Mouse (Mus musculus): ENCODE measurements around the gene U2af1l4. TPM values are rescaled to one million over a fixed set of nuclear protein-coding genes. Genes with fewer than 3 reads are reported as not detected.

U2af1l4 gene
- 83.1 and 88.4 TPM in 2 replicates for polyA plus RNA-seq (2016; fragmentation: Nextera tagmentation; extraction: Ambion mirVana)

DNA sequence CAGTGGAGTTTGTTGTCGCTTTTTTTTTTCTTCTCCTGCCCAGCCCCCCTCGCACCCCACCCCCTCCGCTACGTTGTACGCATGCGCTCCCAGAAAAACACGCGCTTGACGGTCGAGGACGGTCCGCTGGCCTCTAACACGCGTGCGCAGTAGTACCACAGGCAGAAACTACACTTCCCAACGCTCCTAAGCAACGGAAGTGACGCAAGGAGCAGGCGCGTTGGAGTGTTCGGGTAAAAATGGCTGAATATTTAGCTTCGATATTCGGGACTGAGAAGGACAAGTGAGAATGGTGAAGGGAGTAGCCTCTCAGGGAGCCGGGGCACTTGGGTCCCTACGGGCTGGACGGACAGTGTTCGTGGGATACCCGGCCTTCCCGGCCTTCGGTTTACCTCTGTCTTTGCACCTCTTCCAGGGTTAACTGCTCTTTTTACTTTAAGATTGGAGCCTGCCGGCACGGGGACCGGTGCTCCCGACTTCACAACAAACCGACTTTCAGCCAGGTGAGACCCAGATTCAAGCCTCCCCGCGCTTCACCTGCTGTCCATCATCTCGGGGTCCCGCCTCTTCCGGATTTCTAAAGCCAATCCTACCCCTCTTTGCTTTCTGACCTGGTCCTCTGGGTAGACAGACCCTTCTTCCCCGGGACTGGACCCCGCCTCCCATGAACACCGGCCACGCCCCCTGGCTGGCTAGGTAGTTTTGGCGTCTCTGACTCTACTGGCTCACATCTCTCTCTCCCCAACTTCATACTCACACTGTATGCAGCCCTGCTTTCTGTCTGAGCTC is at the start of gene U2af1l4, which contains the start of the genes Gm49396 and Psenen:
Gene U2af1l4 (plus strand): TSS at position 185 of the 789 bp plus-strand sequence.
Gene Gm49396 (plus strand): TSS at position 228 of the 789 bp plus-strand sequence.
Gene Psenen (minus strand): TSS at position 511 of the 789 bp plus-strand sequence.
- Histone ChIP-seq H3K4me2 (replicated peaks) (peak within 1 kb of the TSS; percentile 77), H3K4me3 (peak within 1 kb of the TSS; percentile 76), H3K27me3 (no peaks in the 10 kb centered on the region), H3K9me3 (no peaks in the 10 kb centered on the region), H3K27ac (replicated peaks) (peak within 1 kb of the TSS; percentile 92), H3K4me1 (peaks cover 29% of the 10 kb centered on the region), H3K36me3 (peaks cover 28% of the 10 kb centered on the region), H3K9ac (replicated peaks) (peak within 1 kb of the TSS; percentile 81)
- WGBS, result under 1% methylated on average over 45 of the region's 45 CpGs
- peak; percentile 85 for ATAC-seq (ENCODE audit: low FRiP score, low read depth)

DNA sequence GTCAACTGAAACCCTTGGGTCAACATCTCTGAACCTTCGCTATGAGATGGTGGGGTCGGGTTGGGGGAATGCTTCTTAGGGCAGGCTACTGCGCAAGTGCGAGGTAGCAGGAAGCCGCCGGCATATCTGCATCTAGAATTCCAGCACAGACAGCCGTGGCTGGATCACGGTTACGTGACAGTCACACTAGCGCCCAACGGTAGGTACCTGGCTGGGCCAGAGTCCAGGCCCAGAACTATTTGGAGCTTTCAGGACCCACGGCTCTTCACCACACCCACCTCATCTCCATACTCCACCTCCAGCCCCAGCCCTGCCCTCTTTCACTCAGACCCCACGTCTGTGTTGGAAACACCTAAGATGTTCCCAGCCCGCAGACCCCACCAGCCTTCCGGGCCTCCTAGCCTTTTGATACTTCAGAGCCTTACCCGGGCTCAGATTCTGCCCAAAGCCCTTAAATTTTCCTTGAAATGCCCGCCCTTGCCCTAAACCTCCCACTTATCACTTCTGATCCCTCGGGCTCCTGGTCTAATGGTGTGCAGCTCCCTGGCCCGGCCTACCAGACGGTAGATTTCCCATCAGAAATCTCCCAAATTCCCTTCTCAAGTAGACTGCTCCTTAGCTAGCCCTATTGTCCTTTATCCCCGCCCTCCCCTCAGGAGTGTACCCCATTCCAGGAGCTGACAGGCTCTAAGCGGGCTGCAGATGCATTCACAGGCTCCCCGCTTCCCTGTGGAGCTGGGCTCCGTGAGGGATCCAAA is 47.9 kb upstream of the U2af1l4 start:
- Histone ChIP-seq H3K9me3 (no peaks in the 10 kb centered on the region), H3K27ac (replicated peaks) (no peak overlapping the region), H3K36me3 (no peaks in the 10 kb centered on the region), H3K27me3 (peaks cover 11% of the 10 kb centered on the region), H3K4me2 (replicated peaks) (no peak overlapping the region), H3K4me3 (no peak overlapping the region), H3K4me1 (no peaks in the 10 kb centered on the region), H3K9ac (replicated peaks) (no peak overlapping the region)
- no peak for ATAC-seq (ENCODE audit: low FRiP score, low read depth)
- WGBS, result 60% methylated on average over 24 of the region's 24 CpGs

- H3K4me1 ChIP-seq, result 0 out of 2 replicates have a peak, but pooled peaks cover 4% of the 10 kb centered on the region
- no peak overlapping the region for H3K9ac ChIP-seq (replicated peaks)
- H3K9me3 ChIP-seq, result no peaks in the 10 kb centered on the region
- 45% methylated on average over 8 of the region's 8 CpGs for WGBS
- no peak overlapping the region for H3K27ac ChIP-seq (replicated peaks)
- no peak overlapping the region for H3K4me3 ChIP-seq
- H3K36me3 ChIP-seq, result peaks cover 13% of the 10 kb centered on the region
- ATAC-seq (ENCODE audit: low FRiP score, low read depth), result no peak
- no peak overlapping the region for H3K4me2 ChIP-seq (replicated peaks)
- H3K27me3 ChIP-seq, result peaks cover 11% of the 10 kb centered on the region
Observed at GRCm38 (mm10) chr7:30518325-30518724, 44.8 kb upstream of the U2af1l4 start.

DNA sequence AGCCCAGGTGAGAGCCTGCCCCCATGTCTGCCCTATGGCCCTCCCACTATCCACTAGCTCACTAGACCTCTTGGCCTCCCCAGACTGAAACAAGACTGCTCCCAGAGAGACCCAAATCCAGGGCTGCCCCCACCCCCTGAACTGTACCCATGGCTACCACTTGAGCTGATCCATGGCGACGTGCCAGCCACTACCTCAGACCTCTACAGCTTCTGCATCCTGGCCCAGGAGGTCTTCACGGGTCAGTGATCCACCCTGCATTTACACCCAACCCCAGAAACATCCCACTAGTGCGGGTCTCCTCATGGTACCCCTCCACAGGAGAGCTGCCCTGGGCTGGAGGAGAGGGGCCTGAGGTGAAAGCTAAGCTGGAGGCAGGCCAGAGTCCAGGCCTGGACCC is 42.7 kb upstream of the U2af1l4 start:
- 55% methylated on average over 4 of the region's 4 CpGs for WGBS
- H3K4me3 ChIP-seq, result no peak overlapping the region
- H3K27ac ChIP-seq (replicated peaks), result no peak overlapping the region; the same call in 1 of the 2 replicates
- 0 out of 2 replicates have a peak, but pooled peaks cover 4% of the 10 kb centered on the region for H3K4me1 ChIP-seq
- peaks cover 34% of the 10 kb centered on the region for H3K36me3 ChIP-seq
- no peak overlapping the region for H3K4me2 ChIP-seq (replicated peaks)
- H3K9ac ChIP-seq (replicated peaks), result no peak overlapping the region
- no peak for ATAC-seq (ENCODE audit: low FRiP score, low read depth)
- no peaks in the 10 kb centered on the region for H3K9me3 ChIP-seq
- H3K27me3 ChIP-seq, result peaks cover 11% of the 10 kb centered on the region

DNA sequence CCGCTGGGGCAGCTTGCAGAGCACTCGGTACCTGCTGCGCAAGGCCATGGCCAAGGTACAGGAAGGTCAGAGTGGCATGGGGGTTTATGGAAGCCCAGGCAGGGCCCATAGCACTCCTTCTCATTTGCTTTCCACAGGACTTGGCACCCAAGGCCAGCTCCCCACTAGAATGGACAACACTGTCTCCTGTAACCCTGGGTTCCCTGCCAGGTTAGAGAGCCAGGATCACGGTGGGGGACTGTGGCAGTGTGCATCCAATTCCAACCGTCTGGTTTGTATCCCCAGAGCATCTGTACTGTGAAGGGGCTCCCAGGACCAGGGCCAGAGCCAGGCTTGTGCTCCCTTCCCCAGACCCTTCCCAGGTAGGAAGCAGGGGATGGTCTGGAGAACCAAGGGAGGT is 42.2 kb upstream of the U2af1l4 start:
- Histone ChIP-seq H3K27me3 (peaks cover 11% of the 10 kb centered on the region), H3K9ac (replicated peaks) (no peak overlapping the region), H3K36me3 (peaks cover 39% of the 10 kb centered on the region), H3K9me3 (no peaks in the 10 kb centered on the region), H3K4me1 (peaks cover 4% of the 10 kb centered on the region; the same call in 1 of the 2 replicates), H3K4me3 (no peak overlapping the region), H3K4me2 (replicated peaks) (no peak overlapping the region), H3K27ac (replicated peaks) (peak overlapping the region; percentile 42)
- 81% methylated on average over 5 of the region's 5 CpGs for WGBS
- no peak for ATAC-seq (ENCODE audit: low FRiP score, low read depth)

DNA sequence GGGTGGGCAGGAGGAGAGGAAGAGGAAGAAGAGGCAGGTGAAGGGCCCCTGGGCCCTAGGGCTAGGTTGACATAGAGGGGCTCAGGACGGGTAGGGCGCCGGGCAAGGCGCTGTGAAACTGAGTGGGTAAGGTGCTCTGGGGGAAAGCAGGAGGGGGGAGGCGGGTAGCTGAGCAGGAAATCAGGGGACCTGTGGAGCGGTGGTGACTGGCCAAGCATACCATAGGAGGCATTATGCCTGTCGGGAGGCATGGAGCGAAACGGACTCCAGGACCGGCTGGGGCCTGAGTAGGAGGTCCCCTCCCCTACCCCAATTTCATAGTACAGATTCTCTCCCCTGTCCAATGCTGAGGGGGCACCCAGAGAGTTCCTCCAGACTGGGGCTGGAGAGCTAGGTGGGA is 40.2 kb upstream of the U2af1l4 start:
- H3K9ac ChIP-seq (replicated peaks), result no peak overlapping the region
- ATAC-seq (ENCODE audit: low FRiP score, low read depth), result no peak
- peaks cover 14% of the 10 kb centered on the region; the same call in 1 of the 2 replicates for H3K4me1 ChIP-seq
- WGBS, result 90% methylated on average over 10 of the region's 10 CpGs
- H3K4me3 ChIP-seq, result no peak overlapping the region
- no peak overlapping the region for H3K27ac ChIP-seq (replicated peaks)
- no peaks in the 10 kb centered on the region for H3K9me3 ChIP-seq
- H3K4me2 ChIP-seq (replicated peaks), result no peak overlapping the region
- peaks cover 59% of the 10 kb centered on the region for H3K36me3 ChIP-seq
- H3K27me3 ChIP-seq, result peaks cover 11% of the 10 kb centered on the region

- H3K9me3 ChIP-seq, result no peaks in the 10 kb centered on the region
- no peak overlapping the region for H3K4me3 ChIP-seq
- peaks cover 75% of the 10 kb centered on the region for H3K36me3 ChIP-seq
- no peak overlapping the region for H3K4me2 ChIP-seq (replicated peaks)
- 82% methylated on average over 6 of the region's 6 CpGs for WGBS
- no peaks in the 10 kb centered on the region for H3K27me3 ChIP-seq
- H3K27ac ChIP-seq (replicated peaks), result no peak overlapping the region
- H3K9ac ChIP-seq (replicated peaks), result 0 out of 2 replicates have a peak overlapping the region, but pooled peaks have one; percentile 6
- ATAC-seq (ENCODE audit: low FRiP score, low read depth), result no peak
- H3K4me1 ChIP-seq, result peaks cover 14% of the 10 kb centered on the region; the same call in 1 of the 2 replicates
Observed at GRCm38 (mm10) chr7:30524487-30524886, 38.6 kb upstream of the U2af1l4 start.

GRCm38 (mm10) chr7:30525954-30526353 is 37.1 kb upstream of the U2af1l4 start:
- peaks cover 90% of the 10 kb centered on the region for H3K36me3 ChIP-seq
- H3K27ac ChIP-seq (replicated peaks), result no peak overlapping the region
- H3K27me3 ChIP-seq, result no peaks in the 10 kb centered on the region
- ATAC-seq (ENCODE audit: low FRiP score, low read depth), result no peak
- H3K4me2 ChIP-seq (replicated peaks), result no peak overlapping the region
- peaks cover 10% of the 10 kb centered on the region; the same call in 1 of the 2 replicates for H3K4me1 ChIP-seq
- no peak overlapping the region for H3K9ac ChIP-seq (replicated peaks)
- no peak overlapping the region for H3K4me3 ChIP-seq
- WGBS, result 31% methylated on average over 10 of the region's 10 CpGs
- no peaks in the 10 kb centered on the region for H3K9me3 ChIP-seq

- peaks cover 14% of the 10 kb centered on the region for H3K4me1 ChIP-seq
- H3K4me3 ChIP-seq, result no peak overlapping the region
- H3K27me3 ChIP-seq, result no peaks in the 10 kb centered on the region
- peaks cover 94% of the 10 kb centered on the region for H3K36me3 ChIP-seq
- H3K9me3 ChIP-seq, result no peaks in the 10 kb centered on the region
- 21% methylated on average over 17 of the region's 17 CpGs for WGBS
- H3K9ac ChIP-seq (replicated peaks), result 0 out of 2 replicates have a peak overlapping the region, but pooled peaks have one; percentile 24
- H3K4me2 ChIP-seq (replicated peaks), result no peak overlapping the region
- H3K27ac ChIP-seq (replicated peaks), result no peak overlapping the region
- no peak for ATAC-seq (ENCODE audit: low FRiP score, low read depth)
Observed at GRCm38 (mm10) chr7:30526399-30526798, 36.7 kb upstream of the U2af1l4 start.

GRCm38 (mm10) chr7:30526981-30527380 is 36.1 kb upstream of the U2af1l4 start:
- H3K4me2 ChIP-seq (replicated peaks), result no peak overlapping the region
- peak overlapping the region; percentile 24; the same call in 1 of the 2 replicates for H3K9ac ChIP-seq (replicated peaks)
- no peak overlapping the region for H3K27ac ChIP-seq (replicated peaks)
- peaks cover 100% of the 10 kb centered on the region for H3K36me3 ChIP-seq
- 90% methylated on average over 14 of the region's 14 CpGs for WGBS
- ATAC-seq (ENCODE audit: low FRiP score, low read depth), result no peak
- H3K4me1 ChIP-seq, result peaks cover 19% of the 10 kb centered on the region
- H3K27me3 ChIP-seq, result no peaks in the 10 kb centered on the region
- no peak overlapping the region for H3K4me3 ChIP-seq
- no peaks in the 10 kb centered on the region for H3K9me3 ChIP-seq

- Histone ChIP-seq H3K9ac (replicated peaks) (peak overlapping the region; percentile 41; the same call in 1 of the 2 replicates), H3K9me3 (no peaks in the 10 kb centered on the region), H3K4me2 (replicated peaks) (peak overlapping the region; percentile 79; the same call in 1 of the 2 replicates), H3K27me3 (no peaks in the 10 kb centered on the region), H3K4me3 (0 out of 2 replicates have a peak overlapping the region, but pooled peaks have one; percentile 17), H3K36me3 (peaks cover 66% of the 10 kb centered on the region), H3K4me1 (peaks cover 41% of the 10 kb centered on the region), H3K27ac (replicated peaks) (no peak overlapping the region)
- WGBS, result 86% methylated on average over 9 of the region's 9 CpGs
- ATAC-seq (ENCODE audit: low FRiP score, low read depth), result no peak
Observed at GRCm38 (mm10) chr7:30531291-30531815, 31.7 kb upstream of the U2af1l4 start.

All from midbrain, embryonic 12.5 days (tissue).